Mouse (Mus musculus): ENCODE results near the gene Crct1.

DNA sequence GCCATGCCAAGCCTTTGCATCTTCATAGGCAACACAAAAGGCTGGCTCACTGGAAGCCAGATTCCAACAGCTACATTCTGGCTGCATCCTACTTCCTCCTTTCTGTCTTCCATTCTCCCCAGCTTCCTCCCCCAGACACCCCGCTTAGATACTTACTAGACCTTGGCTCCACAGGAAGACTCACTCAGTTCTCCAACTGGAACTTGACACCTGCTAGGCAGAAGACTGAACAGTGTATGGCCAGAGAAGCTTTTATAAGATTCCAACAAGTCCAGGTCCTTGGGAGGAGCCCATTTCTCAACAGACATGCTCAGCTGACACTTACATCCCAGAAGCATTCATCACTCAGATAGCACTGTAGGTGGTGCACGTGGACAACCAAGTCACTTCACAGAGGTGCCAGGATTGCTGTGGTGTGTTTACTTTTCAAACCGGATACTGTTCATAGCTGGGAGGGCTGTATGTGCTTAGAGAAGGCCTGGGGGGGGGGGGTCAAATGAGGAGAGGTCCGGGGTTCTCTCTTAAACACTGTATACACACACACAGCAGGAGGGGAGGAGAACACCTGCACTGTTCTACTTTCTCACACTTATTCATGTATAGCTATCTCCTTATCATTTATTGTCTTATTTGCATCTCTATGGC, at the start of gene Crct1:
- TF ChIP-seq POLR2A (IDR thresholded peaks at IDR 0.05; ENCODE audit: control insufficient read depth, extremely low read depth, insufficient read depth, low read length, poor library complexity): no peak
- TF ChIP-seq CTCF (IDR thresholded peaks at IDR 0.05; ENCODE audit: borderline replicate concordance, control insufficient read depth, extremely low read depth, insufficient read depth, low read length, poor library complexity): no peak
